Mouse (Mus musculus): ENCODE results near the gene Anapc2. TPM values are rescaled to one million over a fixed set of nuclear protein-coding genes. Genes with fewer than 3 reads are reported as not detected.
A peak's percentile ranks its signal among the peaks of the same experiment; 100 is the strongest.

Gene Anapc2
- total and polyA plus RNA-seq, 3 experiments, result 13.0 to 55.2 (median 14.5) TPM

DNA sequence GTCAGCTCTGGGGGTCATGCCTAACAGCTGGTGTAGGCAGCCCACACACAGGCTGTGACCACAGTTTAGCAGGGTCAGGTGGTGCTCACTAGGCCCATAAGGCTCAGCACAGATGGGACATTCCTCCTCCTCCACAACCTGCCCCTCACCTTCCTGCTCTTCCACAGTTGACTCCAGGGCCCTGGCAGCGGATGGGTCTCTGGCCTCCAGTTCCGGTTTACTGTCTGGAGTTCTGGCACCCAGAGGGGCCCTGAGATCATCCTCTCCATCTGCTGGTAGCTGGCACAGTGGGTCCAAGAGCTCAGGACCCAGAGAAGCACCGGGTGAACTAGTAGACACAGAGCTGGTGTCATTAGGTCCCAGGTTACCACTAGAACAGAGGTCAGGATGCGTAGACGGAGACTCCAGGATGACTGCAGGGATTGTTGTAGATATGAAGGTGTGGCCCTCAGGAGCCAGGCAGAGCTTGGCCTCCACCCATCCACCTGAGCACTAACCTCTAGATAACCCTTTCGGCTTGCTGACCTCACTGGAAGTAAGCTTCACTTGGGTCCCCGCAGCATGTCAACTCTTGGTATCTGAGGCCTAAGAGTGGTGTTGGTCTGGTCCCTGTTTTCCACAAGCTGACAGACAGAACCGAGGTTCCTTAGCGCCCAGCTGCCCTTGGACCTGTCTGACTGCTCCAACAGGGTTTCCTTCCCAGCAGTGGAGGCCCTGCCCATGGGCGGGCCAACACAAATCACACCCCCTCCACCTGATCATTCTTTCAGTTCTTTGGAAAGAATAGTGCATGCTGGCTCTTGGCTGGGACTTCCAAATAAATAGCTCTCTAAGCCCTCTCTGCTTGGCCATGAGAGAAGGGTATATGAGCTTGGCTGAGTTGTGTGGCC, 25.9 kb upstream of the Anapc2 start, which contains the start of gene AL732309.1:
TSS of gene AL732309.1 (minus strand) at position 681 of the 890 bp plus-strand sequence.
- DNase-seq (ENCODE audit: extremely low read depth), result no peak
- in situ Hi-C loops (cut with MboI; ENCODE audit: low pct_ligation_motif_present, low pct_unique_long_range_greater_than_20kb, low sequenced_read_pairs) (no loop called here), dilution Hi-C loops (cut with MboI; ENCODE audit: extremely low pct_ligation_motif_present, extremely low pct_unique_long_range_greater_than_20kb, low sequenced_read_pairs) (no loop called here)
- H3K36me3 ChIP-seq (replicated peaks in 1 of 2; ENCODE audit: control insufficient read depth in 1 of 2, insufficient read depth in 1 of 2, low read length in 1 of 2), result peaks cover 64 to 81% of the 10 kb centered on the region in 2 experiments
- H3K4me3 ChIP-seq (replicated peaks in 1 of 3; ENCODE audit: low read depth in 2 of 3, low read length in 2 of 3, poor library complexity in 1 of 3), result no peak within 1 kb of the TSS
- no peaks in the 10 kb centered on the region for H3K9me3 ChIP-seq (replicated peaks; ENCODE audit: low read length)
- H3K4me1 ChIP-seq (ENCODE audit: control insufficient read depth in 1 of 2, insufficient read depth in 2 of 2), result peaks cover 3% of the 10 kb centered on the region in 2 experiments
- H3K4me2 ChIP-seq (ENCODE audit: insufficient read depth, low read depth, poor library complexity, severe bottlenecking), result no peak within 1 kb of the TSS
- no peak within 1 kb of the TSS for H3K27ac ChIP-seq (ENCODE audit: insufficient read depth, low read depth)
- peaks cover 6% of the 10 kb centered on the region for H3K27me3 ChIP-seq (replicated peaks)
- TF ChIP-seq CHD1 (IDR thresholded peaks at IDR 0.05; ENCODE audit: low read depth, low read length) (no peak), ELF1 (IDR thresholded peaks at IDR 0.05; ENCODE audit: low read depth, low read length) (no peak), CHD2 (IDR thresholded peaks at IDR 0.05; ENCODE audit: low read length) (no peak), SMC3 (IDR thresholded peaks at IDR 0.05; ENCODE audit: low read depth, low read length) (no peak), USF2 (conservative IDR thresholded peaks at IDR 0.05; ENCODE audit: low read depth, low read length) (no peak), UBTF (IDR thresholded peaks at IDR 0.05; ENCODE audit: low read depth, low read length) (no peak), IRF4 (IDR thresholded peaks at IDR 0.05; ENCODE audit: low read depth, low read length) (no peak), ZMIZ1 (IDR thresholded peaks at IDR 0.05; ENCODE audit: low read depth, low read length) (no peak), E2F4 (IDR thresholded peaks at IDR 0.05; ENCODE audit: insufficient replicate concordance, low read depth, low read length) (no peak), MYC (IDR thresholded peaks at IDR 0.05; ENCODE audit: low read depth, low read length) (no peak), ZC3H11A (IDR thresholded peaks at IDR 0.05; ENCODE audit: low read depth, low read length) (no peak), RCOR1 (conservative IDR thresholded peaks at IDR 0.05; ENCODE audit: low read depth, low read length) (no peak), CTCF (conservative IDR thresholded peaks at IDR 0.05 in 1 of 2, IDR thresholded peaks at IDR 0.05 in 1 of 2; ENCODE audit: low read depth in 2 of 2, low read length in 2 of 2) (no peak)
- no peaks in the 10 kb centered on the region for H3K79me2 ChIP-seq (replicated peaks; ENCODE audit: control insufficient read depth, extremely low read depth, insufficient read depth, poor library complexity, severe bottlenecking)
- no peak within 1 kb of the TSS for H3K9ac ChIP-seq (ENCODE audit: insufficient read depth, low read depth)

DNA sequence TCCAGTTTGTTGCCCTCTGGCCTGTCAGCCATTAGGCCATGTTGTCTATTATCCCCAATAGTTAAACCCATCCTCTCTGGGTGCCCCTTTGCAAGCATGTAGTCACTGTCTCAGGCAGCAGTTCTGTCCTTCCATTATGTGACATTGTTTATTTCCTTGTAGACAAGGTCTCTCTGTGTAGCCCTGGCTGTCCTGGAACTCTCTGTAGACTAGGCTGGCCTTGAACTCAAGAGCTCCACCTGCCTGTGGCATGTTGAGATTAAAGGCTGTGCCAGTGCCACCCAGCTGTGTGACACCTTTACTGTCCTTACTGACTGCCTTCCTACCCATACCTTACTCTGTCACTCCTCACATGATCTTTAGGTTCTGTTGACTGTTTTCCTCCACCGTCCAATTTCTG, 19.9 kb upstream of the Anapc2 start:
- Histone ChIP-seq H3K9ac (ENCODE audit: insufficient read depth, low read depth) (no peak overlapping the region), H3K36me3 (replicated peaks in 1 of 2; ENCODE audit: control insufficient read depth in 1 of 2, insufficient read depth in 1 of 2, low read length in 1 of 2) (peaks cover 60 to 68% of the 10 kb centered on the region in 2 experiments), H3K4me3 (replicated peaks in 1 of 3; ENCODE audit: low read depth in 2 of 3, low read length in 2 of 3, poor library complexity in 1 of 3) (no peak overlapping the region), H3K9me3 (replicated peaks; ENCODE audit: low read length) (no peaks in the 10 kb centered on the region), H3K27ac (ENCODE audit: insufficient read depth, low read depth) (no peak overlapping the region), H3K4me2 (ENCODE audit: insufficient read depth, low read depth, poor library complexity, severe bottlenecking) (no peak overlapping the region), H3K79me2 (replicated peaks; ENCODE audit: control insufficient read depth, extremely low read depth, insufficient read depth, poor library complexity, severe bottlenecking) (peaks cover 14% of the 10 kb centered on the region), H3K27me3 (replicated peaks) (no peaks in the 10 kb centered on the region), H3K4me1 (ENCODE audit: control insufficient read depth in 1 of 2, insufficient read depth in 2 of 2) (peaks cover 0 to 17% of the 10 kb centered on the region in 2 experiments; a peak in 2 of 4 replicates)
- dilution Hi-C loops (cut with MboI; ENCODE audit: extremely low pct_ligation_motif_present, extremely low pct_unique_long_range_greater_than_20kb, low sequenced_read_pairs) (no loop called here), in situ Hi-C loops (cut with MboI; ENCODE audit: low pct_ligation_motif_present, low pct_unique_long_range_greater_than_20kb, low sequenced_read_pairs) (loop anchor here (5.0 kb wide), 1 partner anchor 45 kb away; no protein-coding TSS in a partner anchor)
- peak; percentile 45 for DNase-seq (ENCODE audit: extremely low read depth)
- TF ChIP-seq RAD21 (IDR thresholded peaks at IDR 0.05; ENCODE audit: low read depth, low read length) (peak; percentile 28), SMC3 (IDR thresholded peaks at IDR 0.05; ENCODE audit: low read depth, low read length) (peak; percentile 68), MEF2A (IDR thresholded peaks at IDR 0.05; ENCODE audit: borderline replicate concordance, low read depth, low read length) (no peak), CHD1 (IDR thresholded peaks at IDR 0.05; ENCODE audit: low read depth, low read length) (no peak), MXI1 (IDR thresholded peaks at IDR 0.05; ENCODE audit: low read depth, low read length) (no peak), POLR2AphosphoS2 (IDR thresholded peaks at IDR 0.05; ENCODE audit: low read depth, low read length) (no peak), TCF12 (IDR thresholded peaks at IDR 0.05; ENCODE audit: low read depth, low read length) (no peak), ETS1 (conservative IDR thresholded peaks at IDR 0.05; ENCODE audit: low read depth, low read length) (no peak), BHLHE40 (IDR thresholded peaks at IDR 0.05; ENCODE audit: low read depth, low read length) (no peak), ZNF384 (IDR thresholded peaks at IDR 0.05; ENCODE audit: low read depth, low read length) (no peak), NELFE (IDR thresholded peaks at IDR 0.05; ENCODE audit: low read depth, low read length) (no peak), CHD2 (IDR thresholded peaks at IDR 0.05; ENCODE audit: low read length) (no peak), JUN (IDR thresholded peaks at IDR 0.05; ENCODE audit: insufficient read depth, low read depth, low read length) (no peak), ZMIZ1 (IDR thresholded peaks at IDR 0.05; ENCODE audit: low read depth, low read length) (no peak), MAZ (IDR thresholded peaks at IDR 0.05; ENCODE audit: low read depth, low read length) (no peak), TBP (conservative IDR thresholded peaks at IDR 0.05; ENCODE audit: low read depth, low read length) (no peak), UBTF (IDR thresholded peaks at IDR 0.05; ENCODE audit: low read depth, low read length) (no peak), ZKSCAN1 (IDR thresholded peaks at IDR 0.05; ENCODE audit: borderline replicate concordance, low read depth, low read length) (no peak), CTCF (conservative IDR thresholded peaks at IDR 0.05 in 1 of 2, IDR thresholded peaks at IDR 0.05 in 1 of 2; ENCODE audit: low read depth in 2 of 2, low read length in 2 of 2) (peak in 1 of 2 experiments; percentile 71; a peak in 2 of 4 replicates), EP300 (IDR thresholded peaks at IDR 0.05; ENCODE audit: low read length) (no peak), USF2 (conservative IDR thresholded peaks at IDR 0.05; ENCODE audit: low read depth, low read length) (no peak), POLR2A (IDR thresholded peaks at IDR 0.05; ENCODE audit: low read depth, low read length) (no peak)

Data from CH12.LX (cell line).